Comparison of ENCODE assay signal across 8 mouse cellular contexts in the genomic region with DNA sequence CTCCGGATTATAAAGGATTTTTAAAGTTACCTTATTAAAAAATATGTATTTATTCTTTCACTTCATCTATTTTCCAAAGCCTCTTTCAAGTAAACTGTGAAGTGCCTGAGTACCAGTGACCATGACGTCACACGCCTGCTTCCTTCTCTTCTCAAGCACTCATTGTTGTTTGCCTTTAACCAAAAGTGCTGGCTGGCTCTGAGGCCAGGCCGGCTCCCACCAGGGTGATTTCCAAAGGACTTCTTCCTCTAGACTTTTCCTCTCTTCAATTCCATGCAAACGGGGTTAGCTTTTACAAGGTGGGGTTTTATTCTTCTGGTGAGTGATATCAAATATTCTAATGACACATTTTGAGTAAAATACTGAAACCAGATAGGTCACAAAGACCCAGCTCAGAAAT. TPM values are rescaled to one million over a fixed set of nuclear protein-coding genes. Genes with fewer than 3 reads are reported as not detected.
DNase-seq lines count a peak whose midpoint lies in the region; ATAC-seq and TF ChIP-seq lines count a peak whose summit lies in the region.

No protein-coding gene starts in this region.

- 6% methylated on average over 5 of the region's 5 CpGs for WGBS in hindbrain, embryonic 12.5 days
- 30% methylated on average over 5 of the region's 5 CpGs for WGBS in liver, embryonic 13.5 days (ENCODE audit: insufficient replicate concordance)
- WGBS in neural tube, embryonic 12.5 days = 4% methylated on average over 5 of the region's 5 CpGs

- peak overlapping the region; percentile 87 for H3K4me3 ChIP-seq in embryonic fibroblast, embryonic 13.5 days (ENCODE audit: insufficient read depth, low read length)
- H3K4me3 ChIP-seq in hindbrain, embryonic 12.5 days = peak overlapping the region; percentile 95
- H3K4me3 ChIP-seq in liver, embryonic 13.5 days (replicated peaks) = no peak overlapping the region
- peak overlapping the region; percentile 99 for H3K4me3 ChIP-seq in neural tube, embryonic 12.5 days

- TF ChIP-seq CTCF in embryonic fibroblast, embryonic 13.5 days (IDR thresholded peaks at IDR 0.05; ENCODE audit: borderline replicate concordance, insufficient read depth, low read length) = no peak

- H3K9me3 ChIP-seq in hindbrain, embryonic 12.5 days (replicated peaks) = no peaks in the 10 kb centered on the region
- no peaks in the 10 kb centered on the region for H3K9me3 ChIP-seq in liver, embryonic 13.5 days (replicated peaks)
- H3K9me3 ChIP-seq in neural tube, embryonic 12.5 days = no peaks in the 10 kb centered on the region

- peak; percentile 35 for DNase-seq in adrenal gland, adult 2 months
- DNase-seq in adrenal gland, adult 18-20 months (ENCODE audit: low spot score in 2 of 2) = no peak
- peak; percentile 78 for DNase-seq in CD4-positive helper T cell, adult 2 months (ENCODE audit: low read depth, low spot score)
- no peak for DNase-seq in liver, embryonic 13.5 days
- no peak for DNase-seq in urinary bladder, adult 2 months (ENCODE audit: low spot score)

- no peak for ATAC-seq in hindbrain, embryonic 12.5 days (ENCODE audit: low FRiP score)
- ATAC-seq in liver, embryonic 13.5 days (ENCODE audit: low read depth) = no peak
- ATAC-seq in neural tube, embryonic 12.5 days (ENCODE audit: low FRiP score, low read depth) = no peak

- peak; percentile 58 for TF ChIP-seq POLR2A in embryonic fibroblast, embryonic 13.5 days (IDR thresholded peaks at IDR 0.05; ENCODE audit: low read depth, low read length)

- H3K9ac ChIP-seq in hindbrain, embryonic 12.5 days = peak overlapping the region; percentile 98
- H3K9ac ChIP-seq in liver, embryonic 13.5 days = no peak overlapping the region
- peak overlapping the region; percentile 98 for H3K9ac ChIP-seq in neural tube, embryonic 12.5 days

- H3K27me3 ChIP-seq in hindbrain, embryonic 12.5 days = no peaks in the 10 kb centered on the region
- peaks cover 58% of the 10 kb centered on the region for H3K27me3 ChIP-seq in liver, embryonic 13.5 days
- H3K27me3 ChIP-seq in neural tube, embryonic 12.5 days (replicated peaks) = no peaks in the 10 kb centered on the region

- peak overlapping the region; percentile 66 for H3K27ac ChIP-seq in embryonic fibroblast, embryonic 13.5 days (ENCODE audit: insufficient read depth, low read length)
- peak overlapping the region; percentile 98 for H3K27ac ChIP-seq in hindbrain, embryonic 12.5 days
- no peak overlapping the region for H3K27ac ChIP-seq in liver, embryonic 13.5 days
- H3K27ac ChIP-seq in neural tube, embryonic 12.5 days = peak overlapping the region; percentile 27; the same call in 1 of the 2 replicates

- H3K36me3 ChIP-seq in hindbrain, embryonic 12.5 days = peaks cover 17% of the 10 kb centered on the region
- no peaks in the 10 kb centered on the region for H3K36me3 ChIP-seq in liver, embryonic 13.5 days
- peaks cover 11% of the 10 kb centered on the region for H3K36me3 ChIP-seq in neural tube, embryonic 12.5 days

- H3K4me1 ChIP-seq in embryonic fibroblast, embryonic 13.5 days (ENCODE audit: control insufficient read depth, insufficient read depth, low read length) = no peaks in the 10 kb centered on the region
- H3K4me1 ChIP-seq in hindbrain, embryonic 12.5 days = peaks cover 20% of the 10 kb centered on the region
- H3K4me1 ChIP-seq in liver, embryonic 13.5 days (replicated peaks) = peaks cover 17% of the 10 kb centered on the region
- H3K4me1 ChIP-seq in neural tube, embryonic 12.5 days = peaks cover 20% of the 10 kb centered on the region

- peak overlapping the region; percentile 74 for H3K4me2 ChIP-seq in hindbrain, embryonic 12.5 days (replicated peaks)
- H3K4me2 ChIP-seq in liver, embryonic 13.5 days = peak overlapping the region; percentile 81; the same call in 1 of the 2 replicates
- peak overlapping the region; percentile 69 for H3K4me2 ChIP-seq in neural tube, embryonic 12.5 days (replicated peaks)

RNA-seq across cellular contexts. Expression of gene Arl4c, which starts 2.6 kb away (rescaled TPM):
- total RNA-seq in adrenal gland, adult 2 months (2021) = 10 to 100 TPM in 1 of 2 experiments, 1 to 10 TPM in 1; 7.3 to 14.8 TPM
- 12.3 and 14.3 TPM in 2 replicates for polyA plus RNA-seq in adrenal gland, adult 2 months (2012; rRNA removed)
- total RNA-seq in adrenal gland, adult 18-20 months (2021) = 10 to 100 TPM in 1 of 2 experiments, 1 to 10 TPM in 1; 9.8 to 10.3 TPM
- polyA plus RNA-seq in embryonic fibroblast, embryonic 13.5 days (2011; ENCODE audit: insufficient read length, low read depth, missing spikeins) = 36.4 and 60.3 TPM in 2 replicates
- 49.4 and 49.8 TPM in 2 replicates for polyA plus RNA-seq in hindbrain, embryonic 12.5 days (2016; fragmentation: Nextera tagmentation; extraction: Ambion mirVana)
- 0.79 and 0.83 TPM in 2 replicates for polyA plus RNA-seq in liver, embryonic 13.5 days (2015; fragmentation: Nextera tagmentation; extraction: Ambion mirVana)
- polyA plus RNA-seq in neural tube, embryonic 12.5 days (2016; fragmentation: Nextera tagmentation; extraction: Ambion mirVana) = 44.0 and 47.5 TPM in 2 replicates
- 5.2 and 6.3 TPM in 2 replicates for polyA plus RNA-seq in urinary bladder, adult 2 months (2012; rRNA removed)

Comparison
In these comparisons a context has a peak if more than half of its experiments do, and no peak if none do; other contexts are left out.
1. DNase-seq: peak in adrenal gland, adult 2 months (single experiment) and CD4-positive helper T cell, adult 2 months (single experiment); none in adrenal gland, adult 18-20 months (0 of 2), liver, embryonic 13.5 days (single experiment) and urinary bladder, adult 2 months (single experiment).
2. Peak in every context shown above with its lines, with median percentiles within 50 percentile points of each other: H3K4me2 ChIP-seq.